Mouse (Mus musculus) liver, embryonic 16.5 days (tissue): Measurements from ENCODE around the gene Eps8l1. TPM values are rescaled to one million over a fixed set of nuclear protein-coding genes. Genes with fewer than 3 reads are reported as not detected.
A peak's percentile ranks its signal among the peaks of the same experiment; 100 is the strongest.
"Not testable (repeated sequence)": the region's sequence is repeated elsewhere in the genome, so short reads cannot be mapped to it uniquely, and the experiment has no call there.

ENCODE experiments used
- ATAC-seq: fragments of 200-750 bp; cut with Nextera tagmentation; 2 replicates; pipeline ENCODE4 v1.8.0; 2017; ENCODE audit warnings: low read depth, mild to moderate bottlenecking, moderate number of reproducible peaks, moderate library complexity
- H3K27ac ChIP-seq: fragments of 300-500 bp; sonication (generic); 2 replicates; pipeline ENCODE4 v1.5.1; 2014; ENCODE audit warnings: mild to moderate bottlenecking, low read length
- H3K27me3 ChIP-seq: fragments of 300-500 bp; sonication (generic); 2 replicates; pipeline ENCODE4 v1.6.1; 2014; ENCODE audit warnings: low read depth, low read length, mixed read lengths; ENCODE audit not compliant: control insufficient read depth, insufficient read depth
- H3K36me3 ChIP-seq: fragments of 300-500 bp; sonication (generic); 2 replicates; pipeline ENCODE4 v1.6.1; 2014; ENCODE audit warnings: mild to moderate bottlenecking; ENCODE audit not compliant: control insufficient read depth, insufficient read depth
- H3K4me1 ChIP-seq: fragments of 300-500 bp; sonication (generic); 2 replicates; pipeline ENCODE4 v1.6.1; 2014; ENCODE audit warnings: low read depth, low read length, mixed read lengths; ENCODE audit not compliant: control insufficient read depth
- H3K4me2 ChIP-seq: fragments of 300-500 bp; sonication (generic); 2 replicates; pipeline ENCODE4 v1.6.1; 2014; ENCODE audit warnings: low read depth, low read length, mixed read lengths
- H3K4me3 ChIP-seq: fragments of 300-500 bp; sonication (generic); 2 replicates; pipeline ENCODE4 v1.5.1; 2014; ENCODE audit warnings: low read depth, mild to moderate bottlenecking, low read length
- H3K9ac ChIP-seq: fragments of 300-500 bp; sonication (generic); 2 replicates; pipeline ENCODE4 v1.6.1; 2014; ENCODE audit warnings: low read depth, low read length
- H3K9me3 ChIP-seq: fragments of 300-500 bp; sonication (generic); replicated peaks from 2 replicates; pipeline ENCODE4 v1.6.1; 2016; ENCODE audit warnings: low read length; ENCODE audit not compliant: control insufficient read depth
- WGBS: fragments of 180-500 bp; shearing (Covaris S2); extraction: QIAGEN DNeasy Blood & Tissue Kit; methylation state at CpG from one replicate; pipeline ENCODE4 v1.1.7; 2014; ENCODE audit not compliant: insufficient replicate concordance; 5-methylcytosine and 5-hydroxymethylcytosine counted together
- polyA plus RNA-seq: library from polyadenylated mRNA; unstranded; fragments of >200 nt; fragmentation: Nextera tagmentation; extraction: Ambion mirVana; gene quantifications from 2 replicates; pipeline ENCODE4 v1.2.1, GENCODE M21; 2015

Eps8l1 gene
- polyA plus RNA-seq, result 1.1 and 2.6 TPM in 2 replicates

DNA sequence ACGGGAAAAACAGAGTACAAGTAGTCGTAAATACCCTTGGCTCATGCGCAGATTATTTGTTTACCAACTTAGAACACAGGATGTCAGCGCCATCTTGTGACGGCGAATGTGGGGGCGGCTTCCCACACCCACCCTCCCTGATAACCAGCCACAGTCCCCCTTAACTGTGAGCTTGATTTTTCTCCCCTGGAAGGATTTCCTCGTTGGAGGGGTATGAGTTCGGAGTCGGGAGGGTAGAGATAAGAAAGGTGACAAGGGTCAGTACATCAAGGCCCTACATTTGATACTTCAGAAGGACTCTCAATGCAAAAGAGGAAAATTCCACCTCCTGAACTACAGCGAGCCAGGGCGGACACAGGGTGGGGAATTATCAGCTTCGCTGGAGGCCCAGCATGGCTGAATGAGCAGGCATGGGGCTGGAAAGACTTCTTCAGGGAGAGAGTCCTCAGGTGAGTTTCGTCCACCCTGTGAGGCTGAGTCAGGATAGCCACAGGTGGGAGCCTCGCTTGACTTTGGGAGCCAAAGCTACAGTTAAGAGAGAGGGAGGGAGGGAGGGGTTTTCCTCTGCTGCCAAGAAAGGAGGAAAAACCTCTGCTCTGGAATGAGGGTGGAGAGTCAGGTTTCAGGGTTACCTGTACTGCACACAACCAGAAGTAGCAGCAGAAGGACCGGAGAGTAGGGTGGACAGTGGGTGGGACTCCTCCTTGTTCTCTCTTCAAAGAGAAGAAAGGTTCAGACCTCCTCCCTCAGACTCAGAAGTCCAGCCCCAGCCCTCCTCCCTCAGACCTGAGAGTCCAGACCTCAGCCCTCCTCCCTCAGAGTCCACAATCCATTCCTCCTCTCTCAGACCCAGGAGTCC, at the start of gene Eps8l1:
Eps8l1 (plus strand) TSS at position 99 of the 859 bp plus-strand sequence.
- peak within 1 kb of the TSS; percentile 79 for H3K27ac ChIP-seq
- peak within 1 kb of the TSS; percentile 51 for H3K4me3 ChIP-seq
- no peaks in the 10 kb centered on the region for H3K36me3 ChIP-seq
- WGBS, result 49% methylated on average over 13 of the region's 16 CpGs
- H3K27me3 ChIP-seq, result no peaks in the 10 kb centered on the region
- peak within 1 kb of the TSS; percentile 33 for H3K4me2 ChIP-seq
- H3K4me1 ChIP-seq, result no peaks in the 10 kb centered on the region; the same call in 1 of the 2 replicates
- no peaks in the 10 kb centered on the region for H3K9me3 ChIP-seq
- H3K9ac ChIP-seq, result peak within 1 kb of the TSS; percentile 63
- ATAC-seq, result peak; percentile 66

- not testable (repeated sequence) for H3K36me3 ChIP-seq, H3K27ac ChIP-seq, ATAC-seq, H3K4me3 ChIP-seq, H3K4me1 ChIP-seq, H3K9ac ChIP-seq, H3K9me3 ChIP-seq, H3K4me2 ChIP-seq, H3K27me3 ChIP-seq
- WGBS, result 79% methylated on average over 15 of the region's 15 CpGs
These were observed 48.1 kb upstream of the Eps8l1 start for GRCm38 (mm10) chr7:4412406-4412805.

- Histone ChIP-seq H3K4me2 (no peak overlapping the region), H3K9ac (no peak overlapping the region), H3K27ac (no peak overlapping the region), H3K9me3 (no peaks in the 10 kb centered on the region), H3K36me3 (no peaks in the 10 kb centered on the region), H3K4me3 (no peak overlapping the region), H3K27me3 (no peaks in the 10 kb centered on the region), H3K4me1 (no peaks in the 10 kb centered on the region)
- 45% methylated on average over 6 of the region's 6 CpGs for WGBS
- ATAC-seq, result no peak
These were observed 40.8 kb upstream of the Eps8l1 start for GRCm38 (mm10) chr7:4419681-4420080.

DNA sequence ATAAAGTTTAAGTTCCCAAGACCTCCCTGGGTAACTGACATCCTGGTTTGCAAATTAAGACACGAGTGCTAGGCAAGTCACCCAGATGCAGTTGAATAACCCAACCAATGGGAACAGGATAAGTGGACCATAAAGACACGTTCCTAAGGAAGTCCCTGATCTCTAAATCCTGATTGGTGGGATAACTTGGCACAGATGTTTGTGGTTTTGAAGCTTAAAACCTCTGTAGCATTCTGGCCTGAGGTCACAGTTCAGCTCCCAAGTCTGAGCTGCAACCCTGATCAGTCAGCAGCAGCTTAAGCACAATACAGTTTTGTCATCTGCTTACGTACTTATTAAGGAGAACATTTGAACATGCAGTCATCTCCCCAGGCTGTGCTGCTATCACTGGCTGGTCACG, 40.2 kb upstream of the Eps8l1 start:
- WGBS, result 32% methylated on average over 4 of the region's 4 CpGs
- H3K4me1 ChIP-seq, result no peaks in the 10 kb centered on the region
- no peak overlapping the region for H3K9ac ChIP-seq

DNA sequence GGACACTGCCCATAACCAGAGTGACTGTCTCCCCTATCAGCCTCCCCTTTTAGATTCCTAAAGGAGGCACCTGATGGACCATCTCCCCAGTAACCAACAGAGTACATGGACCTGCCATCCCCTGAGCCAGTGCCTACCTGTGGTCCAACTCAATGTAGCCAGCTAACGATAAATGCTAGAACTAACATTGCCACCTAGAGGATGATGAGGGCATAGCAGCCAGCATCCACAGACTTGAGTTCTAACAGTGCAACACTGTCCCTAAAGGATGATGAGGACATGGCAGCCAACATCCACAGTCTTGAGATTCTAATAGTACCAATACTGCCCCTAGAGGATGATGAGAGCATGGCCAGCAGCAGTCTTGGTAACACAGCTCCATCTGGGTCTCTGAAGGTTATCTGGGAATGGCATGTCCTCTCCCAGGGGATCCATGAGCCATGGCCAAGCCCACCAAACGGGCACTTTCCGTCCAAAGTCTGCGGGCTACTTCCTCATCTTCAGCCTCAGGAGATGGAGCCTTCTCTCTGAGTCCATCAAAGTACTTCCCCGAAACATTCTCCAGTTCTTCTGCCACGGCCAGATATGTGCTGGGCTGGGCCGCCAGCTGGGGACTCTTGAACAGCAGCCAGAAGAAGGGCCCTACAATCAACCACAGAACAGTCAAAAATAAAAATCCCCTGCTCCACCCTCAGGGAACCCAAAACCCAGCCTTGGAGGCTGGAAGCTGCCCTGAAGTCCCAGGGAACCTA, 33.1 kb upstream of the Eps8l1 start:
- no peaks in the 10 kb centered on the region for H3K4me1 ChIP-seq
- no peaks in the 10 kb centered on the region; the same call in 1 of the 2 replicates for H3K36me3 ChIP-seq
- 39% methylated on average over 7 of the region's 7 CpGs for WGBS
- H3K9me3 ChIP-seq, result no peaks in the 10 kb centered on the region
- no peak overlapping the region for H3K4me3 ChIP-seq
- peak; percentile 84 for ATAC-seq
- no peak overlapping the region for H3K27ac ChIP-seq
- H3K27me3 ChIP-seq, result no peaks in the 10 kb centered on the region
- no peak overlapping the region for H3K9ac ChIP-seq
- H3K4me2 ChIP-seq, result no peak overlapping the region

More for the DNA sequence above, 40.2 kb upstream of the Eps8l1 start:
- no peak overlapping the region for H3K4me2 ChIP-seq
- ATAC-seq, result no peak
- no peaks in the 10 kb centered on the region for H3K27me3 ChIP-seq
- H3K9me3 ChIP-seq, result no peaks in the 10 kb centered on the region
- H3K36me3 ChIP-seq, result no peaks in the 10 kb centered on the region
- H3K4me3 ChIP-seq, result no peak overlapping the region
- H3K27ac ChIP-seq, result no peak overlapping the region

DNA sequence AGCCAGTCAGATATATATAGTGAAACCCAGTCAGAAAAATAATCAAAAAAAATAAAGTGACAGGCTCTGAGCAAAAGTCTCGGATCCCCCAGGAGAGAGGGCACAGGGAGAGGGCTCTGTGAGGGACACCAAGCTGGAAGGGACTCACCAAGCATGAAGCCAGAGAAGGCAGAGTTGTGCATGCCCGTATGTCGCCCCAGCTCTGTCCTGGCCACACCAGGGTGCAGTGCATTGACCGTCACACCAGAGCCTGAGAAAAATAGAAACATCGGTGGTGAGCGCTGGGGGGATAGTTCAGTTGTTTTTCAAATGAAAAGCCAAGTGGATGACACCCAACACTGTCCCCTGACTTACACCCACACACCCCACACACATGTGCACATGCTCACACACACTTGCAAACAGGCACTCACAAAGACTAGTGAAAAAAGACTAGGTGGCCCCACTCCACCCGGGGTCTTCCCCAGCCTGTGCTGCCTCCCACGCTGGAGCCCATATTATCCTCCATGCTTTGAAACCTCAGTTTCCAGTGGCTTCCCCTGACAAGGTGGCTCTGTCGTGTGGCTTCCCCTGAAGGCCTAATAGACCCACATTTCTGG, 30.1 kb upstream of the Eps8l1 start:
- no peaks in the 10 kb centered on the region for H3K4me1 ChIP-seq
- no peaks in the 10 kb centered on the region; the same call in 1 of the 2 replicates for H3K36me3 ChIP-seq
- no peak for ATAC-seq
- H3K27ac ChIP-seq, result no peak overlapping the region
- H3K4me2 ChIP-seq, result no peak overlapping the region
- H3K9me3 ChIP-seq, result no peaks in the 10 kb centered on the region
- no peak overlapping the region for H3K9ac ChIP-seq
- no peaks in the 10 kb centered on the region for H3K27me3 ChIP-seq
- 80% methylated on average over 9 of the region's 9 CpGs for WGBS
- H3K4me3 ChIP-seq, result no peak overlapping the region

- H3K9ac ChIP-seq, result no peak overlapping the region
- H3K4me1 ChIP-seq, result no peaks in the 10 kb centered on the region
- H3K36me3 ChIP-seq, result no peaks in the 10 kb centered on the region; the same call in 1 of the 2 replicates
- no peak overlapping the region for H3K4me3 ChIP-seq
- 71% methylated on average over 6 of the region's 6 CpGs for WGBS
- H3K4me2 ChIP-seq, result no peak overlapping the region
- no peaks in the 10 kb centered on the region for H3K9me3 ChIP-seq
- no peak overlapping the region for H3K27ac ChIP-seq
- ATAC-seq, result no peak
- H3K27me3 ChIP-seq, result no peaks in the 10 kb centered on the region
These were observed 28.9 kb upstream of the Eps8l1 start for GRCm38 (mm10) chr7:4431548-4431947.

GRCm38 (mm10) chr7:4432026-4432425, 28.4 kb upstream of the Eps8l1 start:
- Histone ChIP-seq H3K36me3 (no peaks in the 10 kb centered on the region; the same call in 1 of the 2 replicates), H3K27me3 (no peaks in the 10 kb centered on the region)
- 74% methylated on average over 8 of the region's 8 CpGs for WGBS

More at GRCm38 (mm10) chr7:4432026-4432425, 28.4 kb upstream of the Eps8l1 start:
- Histone ChIP-seq H3K4me1 (no peaks in the 10 kb centered on the region), H3K27ac (no peak overlapping the region), H3K4me3 (no peak overlapping the region), H3K9ac (no peak overlapping the region), H3K4me2 (no peak overlapping the region), H3K9me3 (no peaks in the 10 kb centered on the region)
- no peak for ATAC-seq
